Mouse (Mus musculus) CH12.LX (cell line): Measurements from ENCODE around the gene P4ha1.

Source experiments
- CHD1 ChIP-seq: IDR thresholded peaks from 2 replicates; pipeline ENCODE4 v1.6.1; 2012; ENCODE audit warnings: low read depth, low read length, improper control_type of control experiment, inconsistent platforms
- CTCF ChIP-seq, 2 experiments: IDR thresholded peaks in 1 of 2; conservative IDR thresholded peaks in 1 of 2; 2 replicates each; pipeline ENCODE4 v1.5.1; 2011 to 2012; ENCODE audit warnings: low read depth in 2 of 2, low read length in 2 of 2, improper control_type of control experiment in 1 of 2, inconsistent platforms in 1 of 2, mild to moderate bottlenecking in 1 of 2, moderate library complexity in 1 of 2
- MAX ChIP-seq: IDR thresholded peaks from 2 replicates; pipeline ENCODE4 v1.6.1; 2011; ENCODE audit warnings: low read length, improper control_type of control experiment
- MAZ ChIP-seq: IDR thresholded peaks from 2 replicates; pipeline ENCODE4 v1.6.1; 2012; ENCODE audit warnings: low read depth, mild to moderate bottlenecking, inconsistent platforms, low read length, improper control_type of control experiment, moderate library complexity
- POLR2A ChIP-seq: IDR thresholded peaks from 2 replicates; pipeline ENCODE4 v1.6.1; 2011; ENCODE audit warnings: low read depth, mild to moderate bottlenecking, improper control_type of control experiment, low read length
- USF1 ChIP-seq: IDR thresholded peaks from 2 replicates; pipeline ENCODE4 v1.6.1; 2014; ENCODE audit warnings: low read depth, mild to moderate bottlenecking, inconsistent platforms, low read length, improper control_type of control experiment
- ZMIZ1 ChIP-seq: IDR thresholded peaks from 2 replicates; pipeline ENCODE4 v1.6.1; 2012; ENCODE audit warnings: low read depth, mild to moderate bottlenecking, inconsistent platforms, low read length, improper control_type of control experiment

GRCm38 (mm10) chr10:59327316-59327710, 4.2 kb downstream of the P4ha1 start:
- no peak for TF ChIP-seq CTCF (conservative IDR thresholded peaks at IDR 0.05 in 1 of 2, IDR thresholded peaks at IDR 0.05 in 1 of 2; ENCODE audit: low read depth in 2 of 2, low read length in 2 of 2)
- TF ChIP-seq POLR2A: no peak
- TF ChIP-seq ZMIZ1: no peak
- no peak for TF ChIP-seq MAZ
- no peak for TF ChIP-seq CHD1
- no peak for TF ChIP-seq MAX
- TF ChIP-seq USF1: no peak
